Mouse (Mus musculus) heart, postnatal 0 days (tissue): Measurements from ENCODE around the gene Abca13.

Experiments
- CTCF ChIP-seq: IDR thresholded peaks from 2 replicates; pipeline ENCODE4 v1.5.1; 2016; ENCODE audit warnings: antibody characterized with exemption, control low read depth, low read depth
- EP300 ChIP-seq: IDR thresholded peaks from 2 replicates; pipeline ENCODE4 v1.6.1; 2016; ENCODE audit warnings: antibody characterized with exemption, low read depth

- TF ChIP-seq EP300 (no peak), CTCF (no peak)
These were observed 45.6 kb upstream of the Abca13 start for GRCm38 (mm10) chr11:9146115-9146514.
